8 mouse cellular contexts compared by ENCODE assay signal in genomic region chr4:31963354-31964193, GRCm38 (mm10). TPM values are rescaled to one million over a fixed set of nuclear protein-coding genes. Genes with fewer than 3 reads are reported as not detected.
DNase-seq lines count a peak whose midpoint lies in the region; ATAC-seq lines count a peak whose summit lies in the region.

Map3k7 (plus strand) TSS chr4:31964097.

- peak; percentile 97 for DNase-seq in Muller cell, postnatal 12 days (ENCODE audit: inconsistent ontology term)
- peak; percentile 93 for DNase-seq in cerebellum, adult 9-11 months
- peak; percentile 86 to 96 for DNase-seq in frontal cortex, adult 2 months (ENCODE audit: extremely low spot score in 1 of 2, low spot score in 1 of 2)
- DNase-seq in hindbrain, embryonic 11.5 days (ENCODE audit: low spot score), result peak; percentile 97
- DNase-seq in layer of hippocampus, postnatal 10 days (ENCODE audit: low spot score in 2 of 2), result peak; percentile 95 to 96
- peak; percentile 97 for DNase-seq in lung, postnatal 10 days
- peak; percentile 91 for DNase-seq in ovary, postnatal 36 days (ENCODE audit: low spot score)
- DNase-seq in thymus, postnatal 25 days, result peak; percentile 91

- WGBS in hindbrain, embryonic 11.5 days, result under 1% methylated on average over 83 of the region's 88 CpGs

- no peaks in the 10 kb centered on the region for H3K36me3 ChIP-seq in hindbrain, embryonic 11.5 days (ENCODE audit: control insufficient read depth, insufficient read depth, low read length)

- H3K9me3 ChIP-seq in hindbrain, embryonic 11.5 days (ENCODE audit: control insufficient read depth, low read length), result no peaks in the 10 kb centered on the region

- peak within 1 kb of the TSS; percentile 67 for H3K4me2 ChIP-seq in hindbrain, embryonic 11.5 days (replicated peaks; ENCODE audit: low read depth, low read length)

- peak within 1 kb of the TSS; percentile 80 for H3K9ac ChIP-seq in hindbrain, embryonic 11.5 days (ENCODE audit: low read depth, low read length)

- ATAC-seq in hindbrain, embryonic 11.5 days (ENCODE audit: low FRiP score), result peak; percentile 96

- peak within 1 kb of the TSS; percentile 88 for H3K4me3 ChIP-seq in hindbrain, embryonic 11.5 days (ENCODE audit: low read depth, low read length)

- H3K27me3 ChIP-seq in hindbrain, embryonic 11.5 days (ENCODE audit: control insufficient read depth, insufficient read depth, low read length), result no peaks in the 10 kb centered on the region

- no peaks in the 10 kb centered on the region for H3K4me1 ChIP-seq in hindbrain, embryonic 11.5 days (replicated peaks; ENCODE audit: control insufficient read depth, insufficient read depth, low read length)

- H3K27ac ChIP-seq in hindbrain, embryonic 11.5 days (ENCODE audit: low read depth, low read length), result peak within 1 kb of the TSS; percentile 98

RNA-seq across cellular contexts. Expression of gene Map3k7, which starts in this region (rescaled TPM):
- 34.0 and 37.5 TPM in 2 replicates for polyA plus RNA-seq in frontal cortex, adult 2 months (2012; rRNA removed)
- polyA plus RNA-seq in hindbrain, embryonic 11.5 days (2014; fragmentation: Nextera tagmentation; extraction: Ambion mirVana), result 45.8 and 52.4 TPM in 2 replicates
- 10 to 100 TPM; 48.5 to 50.8 TPM for total RNA-seq in layer of hippocampus, postnatal 10 days (2021)

Comparison
In these comparisons a context has a peak if more than half of its experiments do, and no peak if none do; other contexts are left out.
1. Peak in every context shown above with its lines: DNase-seq, ATAC-seq, H3K4me3 ChIP-seq and H3K27ac ChIP-seq.